In genomic region chr11:107274206-107274605, GRCm38 (mm10) we compare ENCODE assay signal across 13 mouse cellular contexts.
"Had no signal": no experiment of that assay in that cellular context is flagged by ENCODE, and none has a peak within 500 bp of the region (broad histone marks: within the 10 kb centered on the region; RNA-seq: fewer than 3 reads in every experiment).

No protein-coding gene starts in this region.

- H3K36me3 ChIP-seq: limb, embryonic 12.5 days; liver, embryonic 15.5 days; neural tube, embryonic 12.5 days had no signal

- H3K4me2 ChIP-seq: limb, embryonic 12.5 days; liver, embryonic 15.5 days; neural tube, embryonic 12.5 days had no signal

- H3K9me3 ChIP-seq: limb, embryonic 12.5 days; liver, embryonic 15.5 days; neural tube, embryonic 12.5 days had no signal

- H3K27me3 ChIP-seq: limb, embryonic 12.5 days; liver, embryonic 15.5 days; neural tube, embryonic 12.5 days had no signal

- H3K4me3 ChIP-seq: limb, embryonic 12.5 days; liver, embryonic 15.5 days; neural tube, embryonic 12.5 days had no signal

- ATAC-seq: lung, postnatal 0 days had no signal

- H3K27ac ChIP-seq: kidney, postnatal 0 days; limb, embryonic 12.5 days; liver, embryonic 15.5 days; neural tube, embryonic 12.5 days; stomach, postnatal 0 days had no signal

- DNase-seq: kidney, postnatal 36 days; layer of hippocampus, adult 9-11 months; layer of hippocampus, postnatal 36 days; liver; lung, adult 2 months; lung, postnatal 36 days; thymus, postnatal 4 days had no signal

- H3K9ac ChIP-seq: limb, embryonic 12.5 days; liver, embryonic 15.5 days; neural tube, embryonic 12.5 days had no signal
